Mouse (Mus musculus) bone marrow, adult 2 months (tissue): Measurements from ENCODE around the gene Szt2. TPM values are rescaled to one million over a fixed set of nuclear protein-coding genes. Genes with fewer than 3 reads are reported as not detected.
A peak's percentile ranks its signal among the peaks of the same experiment; 100 is the strongest.

Experiments
- H3K27ac ChIP-seq: fragments of 200-500 bp; 2 replicates; pipeline ENCODE4 v1.5.1; 2012; ENCODE audit warnings: low read depth, mild to moderate bottlenecking, control low read depth, inconsistent platforms, low read length; ENCODE audit not compliant: control insufficient read depth, poor library complexity, insufficient read depth
- H3K4me1 ChIP-seq: fragments of 200-500 bp; 2 replicates; pipeline ENCODE4 v1.6.1; 2011; ENCODE audit warnings: low read length; ENCODE audit not compliant: control insufficient read depth, insufficient read depth
- H3K4me3 ChIP-seq: fragments of 200-500 bp; replicated peaks from 2 replicates; pipeline ENCODE3; 2011; ENCODE audit warnings: mild to moderate bottlenecking, low read depth, low read length, control low read depth; ENCODE audit not compliant: control insufficient read depth
- CTCF ChIP-seq: fragments of 200-500 bp; IDR thresholded peaks from 2 replicates; pipeline ENCODE4 v1.5.1; 2011; ENCODE audit warnings: low read length, control low read depth; ENCODE audit not compliant: control insufficient read depth, insufficient read depth
- POLR2A ChIP-seq: fragments of 200-500 bp; IDR thresholded peaks from 2 replicates; pipeline ENCODE4 v1.6.1; 2011; ENCODE audit warnings: low read depth, mild to moderate bottlenecking, control low read depth, low read length, borderline replicate concordance; ENCODE audit not compliant: control insufficient read depth
- WGBS: fragments of 180-500 bp; shearing (Covaris S2); methylation state at CpG from one replicate; pipeline ENCODE4 v1.1.7; 2018; 5-methylcytosine and 5-hydroxymethylcytosine counted together
- polyA plus RNA-seq: library from polyadenylated mRNA; stranded (reverse); fragments of >200 nt; gene quantifications from 2 replicates; pipeline ENCODE4 v1.2.4, GENCODE M21; 2011; ENCODE audit warnings: low replicate concordance; ENCODE audit not compliant: missing spikeins, insufficient read depth, insufficient read length

The Szt2 gene
- polyA plus RNA-seq, 1 experiment: 34.6 TPM

DNA sequence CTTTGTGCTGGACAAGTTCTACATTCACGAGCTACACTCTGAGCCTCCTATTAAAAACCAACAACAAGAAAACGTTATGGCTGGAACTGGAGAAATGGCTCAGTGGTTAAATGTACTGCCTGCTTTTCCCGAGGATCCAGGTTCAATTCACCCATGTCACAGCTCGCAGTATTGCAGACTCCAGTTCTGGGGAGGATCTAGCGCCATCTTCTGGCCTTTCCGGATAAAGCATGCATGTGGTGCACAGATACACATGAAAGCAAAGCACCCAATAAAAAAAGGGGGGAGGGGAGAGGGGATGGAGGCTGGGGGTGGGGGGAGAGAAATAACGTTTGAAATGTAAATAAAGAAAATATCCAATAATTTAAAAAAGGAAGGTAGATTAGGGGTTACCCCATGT, 72.4 kb downstream of the Szt2 start:
- H3K27ac ChIP-seq: no peak overlapping the region
- WGBS: 21% methylated on average over 7 of the region's 7 CpGs
- H3K4me3 ChIP-seq: no peak overlapping the region
- TF ChIP-seq POLR2A: no peak
- TF ChIP-seq CTCF: peak; percentile 62; the same call in 1 of the 2 replicates
- no peaks in the 10 kb centered on the region for H3K4me1 ChIP-seq

DNA sequence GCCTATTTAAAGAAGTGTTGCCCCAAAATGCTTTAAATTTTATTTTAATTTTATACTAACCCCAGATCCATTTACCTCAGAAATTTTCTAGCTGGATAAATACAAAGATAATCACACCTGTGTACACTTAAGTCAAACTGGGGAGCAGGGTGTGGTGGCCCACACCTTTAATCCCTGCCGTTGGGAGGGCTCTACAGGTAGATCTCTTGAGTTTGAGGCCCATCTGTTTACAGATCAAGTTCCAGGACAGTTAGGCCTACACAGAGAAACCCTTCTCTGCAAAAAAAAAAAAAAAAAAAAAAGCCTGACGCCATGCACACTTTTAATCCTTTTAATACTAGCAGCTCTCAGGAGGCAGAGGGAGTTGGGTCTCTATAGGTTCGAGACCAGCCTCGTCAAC, 73.1 kb downstream of the Szt2 start:
- Histone ChIP-seq H3K27ac (no peak overlapping the region), H3K4me3 (no peak overlapping the region), H3K4me1 (no peaks in the 10 kb centered on the region)
- 78% methylated on average over 4 of the region's 4 CpGs for WGBS
- TF ChIP-seq CTCF: no peak

DNA sequence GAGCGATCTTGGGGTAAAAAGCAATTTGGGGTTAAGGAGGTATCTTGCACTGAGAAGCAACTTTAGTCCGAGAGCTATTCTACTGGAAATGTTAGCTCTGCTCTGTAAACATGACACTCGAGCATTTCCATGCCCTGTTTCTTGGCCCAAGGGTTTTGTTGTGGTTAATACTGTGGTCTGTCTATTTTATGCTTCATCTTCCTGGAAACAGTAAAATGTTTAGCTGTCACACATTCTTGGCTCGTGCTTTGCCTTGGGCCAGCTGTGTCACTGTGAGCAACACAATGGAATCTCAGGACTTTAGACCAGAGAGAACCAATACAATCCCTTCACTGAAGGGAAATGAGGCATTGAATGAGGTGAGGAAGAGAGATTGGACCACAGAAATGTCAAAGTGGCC, 77.3 kb downstream of the Szt2 start:
- Histone ChIP-seq H3K27ac (no peak overlapping the region), H3K4me3 (no peak overlapping the region), H3K4me1 (no peaks in the 10 kb centered on the region)
- 26% methylated on average over 4 of the region's 4 CpGs for WGBS
- no peak for TF ChIP-seq POLR2A
- TF ChIP-seq CTCF: no peak

DNA sequence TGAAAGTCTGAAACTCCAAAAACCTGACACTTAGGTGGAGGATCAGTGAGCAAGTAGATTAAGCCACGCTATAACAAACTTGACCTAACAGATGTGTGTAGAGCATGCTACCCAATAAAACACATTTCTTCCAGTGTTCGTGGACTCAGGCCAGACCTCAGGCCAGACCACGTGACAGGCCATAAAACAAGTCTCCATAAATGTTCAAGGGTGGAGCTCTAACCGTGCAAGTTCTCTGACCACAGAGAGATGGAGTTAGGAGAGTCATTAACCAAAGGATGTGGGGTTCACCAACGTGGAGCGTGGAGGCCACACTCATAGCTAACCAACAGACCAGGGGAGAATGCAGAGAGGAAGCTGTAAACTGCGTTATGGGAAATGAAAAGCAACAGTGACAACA, 82.6 kb downstream of the Szt2 start:
- H3K4me1 ChIP-seq: no peaks in the 10 kb centered on the region
- 2% methylated on average over 7 of the region's 7 CpGs for WGBS
- H3K4me3 ChIP-seq: no peak overlapping the region
- TF ChIP-seq CTCF: no peak
- TF ChIP-seq POLR2A: no peak
- no peak overlapping the region for H3K27ac ChIP-seq

DNA sequence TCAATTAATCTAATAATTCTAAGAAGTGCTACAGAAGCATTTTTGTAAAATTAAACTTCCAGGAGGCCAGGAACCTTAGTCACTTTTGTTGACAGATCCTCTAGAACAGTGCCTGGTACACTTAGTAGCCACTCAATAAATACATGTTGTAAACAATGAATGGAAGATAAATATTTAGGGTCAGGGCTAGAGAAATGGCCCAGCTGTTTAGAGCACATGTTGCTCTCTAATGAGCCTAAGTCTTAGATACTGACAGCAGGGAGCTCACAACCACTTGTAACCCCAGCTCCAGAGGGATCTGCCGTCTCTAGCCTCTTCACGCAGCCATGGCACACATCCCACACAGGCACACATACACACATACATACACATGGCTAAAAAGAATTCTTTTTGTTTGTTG, 88.4 kb downstream of the Szt2 start:
- 90% methylated on average over 2 of the region's 2 CpGs for WGBS
- no peak for TF ChIP-seq CTCF
- no peak for TF ChIP-seq POLR2A
- H3K4me3 ChIP-seq: no peak overlapping the region

DNA sequence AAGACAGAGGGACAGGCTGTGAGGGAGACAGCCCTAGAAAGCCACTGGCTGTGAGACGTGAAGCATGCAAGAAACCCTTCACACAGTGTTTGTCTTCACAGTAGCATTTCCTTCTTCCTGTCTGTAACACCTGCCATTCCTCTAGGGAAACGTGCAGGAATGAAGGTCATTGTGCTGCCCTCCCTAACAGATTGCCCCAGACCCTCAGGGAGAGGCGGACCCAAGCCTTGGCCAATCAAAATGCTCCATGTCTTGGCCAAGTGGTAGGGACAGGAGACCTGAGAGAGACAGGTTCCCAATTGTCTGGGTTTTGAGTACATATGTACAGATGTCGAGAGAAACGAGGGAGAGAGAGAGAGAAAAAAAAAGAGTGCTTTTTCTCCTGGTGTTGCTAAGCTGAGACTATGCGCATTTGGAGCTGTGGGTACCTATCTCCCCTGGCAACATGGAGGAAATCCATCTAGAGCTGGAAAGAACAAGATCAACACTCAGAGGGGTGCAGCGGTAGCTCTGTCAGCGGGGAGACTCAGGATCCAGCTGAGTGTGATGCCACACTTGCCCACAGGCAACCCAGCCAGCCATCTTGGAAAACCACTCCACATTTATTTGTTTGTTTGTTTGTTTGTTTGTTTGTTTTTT, 89.2 kb downstream of the Szt2 start:
- 52% methylated on average over 8 of the region's 8 CpGs for WGBS
- TF ChIP-seq CTCF (no peak), POLR2A (no peak)
- Histone ChIP-seq H3K27ac (no peak overlapping the region), H3K4me1 (no peaks in the 10 kb centered on the region), H3K4me3 (no peak overlapping the region)

More for the DNA sequence above, 88.4 kb downstream of the Szt2 start:
- no peaks in the 10 kb centered on the region for H3K4me1 ChIP-seq
- H3K27ac ChIP-seq: no peak overlapping the region

DNA sequence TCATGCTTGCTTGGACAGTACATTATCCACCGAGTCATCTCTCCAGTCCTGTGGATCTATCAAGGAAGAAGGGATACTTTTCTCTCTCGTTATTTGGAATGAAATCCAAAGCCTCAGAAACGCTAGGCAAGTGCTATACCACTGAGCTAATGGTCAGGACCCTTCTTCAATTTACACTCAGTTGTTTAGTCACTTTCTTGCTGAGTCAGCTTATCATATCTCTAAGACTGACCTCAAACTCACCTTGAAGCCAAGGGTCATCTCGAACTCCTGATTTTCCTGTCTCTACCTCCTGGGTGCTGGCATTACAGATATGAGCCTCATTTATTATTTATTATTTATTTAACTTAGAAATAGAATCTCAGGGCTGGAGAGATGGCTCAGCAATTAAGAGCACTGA, 92.4 kb downstream of the Szt2 start:
- no peak overlapping the region for H3K4me3 ChIP-seq
- H3K4me1 ChIP-seq: no peaks in the 10 kb centered on the region
- WGBS: 79% methylated on average over 4 of the region's 4 CpGs
- H3K27ac ChIP-seq: no peak overlapping the region
- TF ChIP-seq POLR2A (no peak), CTCF (no peak)

DNA sequence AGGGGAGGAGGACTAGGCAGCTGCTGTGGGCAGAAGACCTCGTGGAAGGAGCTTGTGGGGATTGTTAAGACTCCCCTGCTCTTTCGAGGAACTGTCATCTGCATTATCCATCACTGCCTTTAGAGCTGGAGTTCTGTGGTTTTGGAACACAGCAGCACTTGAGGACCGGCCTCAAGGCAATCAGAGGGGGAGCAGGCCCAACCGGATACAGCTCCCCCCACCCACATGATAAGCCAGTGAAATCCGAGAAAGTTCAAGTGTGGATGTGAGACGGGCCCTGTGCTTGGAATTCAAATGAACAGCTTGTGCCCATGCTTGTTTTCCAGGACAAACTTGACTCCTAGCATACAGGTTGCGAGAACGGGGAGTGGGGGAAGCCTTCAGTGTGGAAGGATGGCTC, 93.8 kb downstream of the Szt2 start:
- 61% methylated on average over 8 of the region's 8 CpGs for WGBS
- Histone ChIP-seq H3K4me3 (no peak overlapping the region), H3K4me1 (no peaks in the 10 kb centered on the region), H3K27ac (no peak overlapping the region)
- TF ChIP-seq CTCF (no peak), POLR2A (no peak)

Other genes with a start within 250 kb of the Szt2 start
- 25.6 and 36.5 TPM in 2 replicates for gene Kdm4a, start 229.2 kb downstream of the Szt2 start, polyA plus RNA-seq
- gene Ptprf, start 117.9 kb downstream of the Szt2 start, polyA plus RNA-seq: 1.1 and 7.4 TPM in 2 replicates
- gene Med8, start 64 bp upstream of the Szt2 start, polyA plus RNA-seq: 45.2 and 67.4 TPM in 2 replicates
- 36.1 and 99.5 TPM in 2 replicates for gene Elovl1, start 18.8 kb upstream of the Szt2 start, polyA plus RNA-seq
- 58.8 and 92.1 TPM in 2 replicates for gene Cdc20, start 28.1 kb upstream of the Szt2 start, polyA plus RNA-seq
- 10.3 and 13.1 TPM in 2 replicates for gene Mpl, start 48.2 kb upstream of the Szt2 start, polyA plus RNA-seq
- gene Tie1, start 80.8 kb upstream of the Szt2 start, polyA plus RNA-seq: 2.7 and 4.5 TPM in 2 replicates
- gene 2610528J11Rik, start 117.7 kb upstream of the Szt2 start, polyA plus RNA-seq: 1.0 and 2.1 TPM in 2 replicates
- not detected in 2 replicates for gene Tmem125, start 134.8 kb upstream of the Szt2 start, polyA plus RNA-seq
- gene Cfap57, start 211.5 kb upstream of the Szt2 start, polyA plus RNA-seq: not detected in 2 replicates
- 29.3 and 57.7 TPM in 2 replicates for gene Ebna1bp2, start 211.5 kb upstream of the Szt2 start, polyA plus RNA-seq
- gene Olfr62, start 249.7 kb upstream of the Szt2 start, polyA plus RNA-seq: not detected in 2 replicates